Mouse (Mus musculus) kidney, postnatal 10 days (tissue): ENCODE measurements around the gene Xrcc5.

Experiments
- DNase-seq: peaks from one replicate; pipeline ENCODE4 v3.0.0; 2021; ENCODE audit warnings: mixed read lengths

Xrcc5 gene

DNA sequence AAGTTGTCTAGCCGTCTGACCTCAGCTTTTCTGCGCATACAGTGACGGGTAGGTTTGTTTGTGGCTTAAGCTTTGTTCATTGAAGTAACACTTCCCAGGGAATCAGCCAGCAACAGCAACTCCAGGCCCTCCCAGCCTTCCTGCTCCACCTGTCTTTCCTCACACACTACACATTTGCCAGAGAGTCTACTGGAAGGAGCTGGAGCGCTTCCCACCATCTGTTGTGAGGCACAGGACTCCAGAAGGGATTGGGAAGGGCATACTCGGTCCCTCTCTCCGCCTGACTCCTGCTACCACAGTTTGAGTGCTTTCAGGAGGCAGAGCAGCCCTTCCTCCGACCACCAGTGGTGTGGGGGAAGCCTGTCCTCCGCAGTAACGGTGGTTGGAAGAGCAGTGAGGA is 93.4 kb downstream of the Xrcc5 start:
- DNase-seq, result no peak

DNA sequence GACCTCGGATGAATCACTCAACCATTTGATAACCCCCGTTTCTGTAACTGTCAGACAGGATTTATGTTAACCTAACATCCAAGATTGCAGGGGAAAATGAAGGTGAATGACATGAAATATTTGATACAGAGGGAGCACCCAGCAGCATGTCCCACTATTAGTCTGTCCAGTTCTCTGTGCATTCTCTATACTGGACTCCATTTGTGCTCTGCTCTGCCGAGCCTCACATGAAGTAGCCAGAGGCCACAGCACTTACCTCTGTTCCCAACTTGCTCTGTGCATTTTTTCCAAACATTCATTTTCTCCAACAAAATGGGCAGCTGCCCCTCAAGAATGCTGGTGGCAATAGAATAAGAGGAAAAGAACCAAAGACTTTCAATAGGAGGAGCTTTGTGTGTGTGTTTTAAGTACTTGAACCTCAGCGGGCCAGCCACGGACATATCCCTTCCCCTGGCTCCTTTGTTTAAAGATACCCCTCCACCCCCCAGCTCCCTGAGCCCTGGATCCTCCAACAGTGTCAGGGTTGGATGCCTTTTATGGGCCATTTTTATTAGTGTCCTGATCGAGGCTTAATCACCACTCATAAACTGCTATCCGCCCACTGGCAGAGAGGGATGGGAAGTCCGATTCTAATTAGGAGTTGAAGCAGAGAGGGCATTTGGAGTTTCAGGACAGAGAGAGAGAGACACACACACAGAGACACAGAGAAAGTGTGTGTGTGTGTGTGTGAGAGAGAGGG is 94.3 kb downstream of the Xrcc5 start:
- DNase-seq, result no peak

DNA sequence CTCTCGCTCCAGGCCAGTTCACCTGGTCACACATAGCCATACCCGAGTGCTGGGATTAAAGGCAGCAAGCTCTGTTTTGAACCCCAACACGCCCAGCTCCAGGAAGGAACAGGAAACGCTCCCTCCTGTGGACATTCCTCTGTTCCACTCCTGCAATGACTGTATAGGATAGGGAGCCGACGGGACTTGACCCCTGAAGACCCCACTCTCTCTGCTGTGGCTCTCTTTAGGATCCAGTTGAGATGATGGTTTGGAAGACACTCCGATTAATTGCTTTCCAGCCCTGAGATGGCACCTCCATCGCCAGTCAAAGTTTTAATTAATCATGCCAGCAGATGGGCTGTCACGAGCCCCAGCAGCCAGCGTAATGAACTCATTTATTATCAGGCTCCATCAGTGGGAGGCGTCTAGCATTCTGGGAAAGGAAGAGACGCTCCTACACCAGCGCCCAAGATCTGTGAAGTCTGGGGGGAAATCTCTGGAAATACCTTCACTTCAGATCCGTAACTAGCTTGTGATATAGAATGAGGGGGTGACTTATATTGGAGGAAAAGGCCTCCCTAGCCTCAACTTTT is 99.4 kb downstream of the Xrcc5 start:
- DNase-seq, result no peak

DNA sequence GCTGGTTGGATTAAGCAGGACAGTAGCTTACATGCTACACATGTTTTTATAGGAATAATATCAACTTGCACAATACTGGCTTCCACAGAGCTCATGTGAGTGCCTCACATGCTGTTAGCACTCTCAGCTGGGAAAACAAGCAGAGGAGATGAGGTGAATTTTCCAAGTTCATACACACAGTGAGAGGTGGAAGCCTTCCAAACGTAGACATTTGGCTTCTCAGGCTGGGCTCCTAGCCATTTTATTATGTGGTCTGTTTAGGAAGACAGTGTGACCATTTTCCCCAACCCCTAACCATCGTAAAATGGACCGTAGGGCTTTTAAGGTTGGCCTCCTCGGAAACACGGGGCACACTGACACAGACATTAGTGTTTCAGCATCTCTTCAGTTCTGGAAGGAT is 102.7 kb downstream of the Xrcc5 start:
- no peak for DNase-seq

DNA sequence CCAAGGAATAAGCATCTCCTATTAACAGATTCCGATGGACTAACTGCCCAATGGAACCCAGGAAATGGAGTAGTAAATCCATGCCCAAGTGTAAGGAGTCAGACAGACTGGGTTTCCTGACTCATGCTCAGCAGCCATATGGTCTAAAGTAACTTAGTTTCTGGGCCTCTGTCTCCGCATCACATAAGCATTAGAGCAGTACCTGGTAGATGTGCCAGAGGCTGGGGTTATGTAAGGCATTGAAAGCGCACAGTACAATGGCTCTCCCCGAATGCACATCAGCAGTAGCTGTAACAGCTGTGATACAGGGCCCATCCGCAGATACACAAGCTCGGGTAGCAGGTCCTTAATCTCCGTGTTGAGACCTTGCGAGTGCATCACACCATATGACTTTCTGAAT is 103.9 kb downstream of the Xrcc5 start:
- no peak for DNase-seq

DNA sequence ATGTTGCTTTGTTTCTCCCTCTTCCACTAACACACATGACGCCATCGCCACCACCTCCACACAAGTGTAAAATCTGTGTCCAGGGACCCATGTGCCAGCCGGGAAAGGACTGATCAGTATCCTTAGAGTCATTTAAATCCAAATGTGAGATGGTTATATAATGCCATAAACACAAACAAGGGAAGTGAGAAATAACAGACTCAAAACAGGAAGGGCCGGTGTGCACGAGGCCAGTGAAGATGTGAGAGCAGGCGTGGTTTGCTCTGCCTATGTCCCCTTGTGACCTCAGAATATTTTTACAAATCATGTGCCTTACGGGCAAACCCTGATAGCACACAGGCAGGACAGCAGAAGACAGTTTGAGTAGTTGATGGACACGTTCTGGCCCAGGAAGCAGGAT is 106.0 kb downstream of the Xrcc5 start:
- no peak for DNase-seq

DNA sequence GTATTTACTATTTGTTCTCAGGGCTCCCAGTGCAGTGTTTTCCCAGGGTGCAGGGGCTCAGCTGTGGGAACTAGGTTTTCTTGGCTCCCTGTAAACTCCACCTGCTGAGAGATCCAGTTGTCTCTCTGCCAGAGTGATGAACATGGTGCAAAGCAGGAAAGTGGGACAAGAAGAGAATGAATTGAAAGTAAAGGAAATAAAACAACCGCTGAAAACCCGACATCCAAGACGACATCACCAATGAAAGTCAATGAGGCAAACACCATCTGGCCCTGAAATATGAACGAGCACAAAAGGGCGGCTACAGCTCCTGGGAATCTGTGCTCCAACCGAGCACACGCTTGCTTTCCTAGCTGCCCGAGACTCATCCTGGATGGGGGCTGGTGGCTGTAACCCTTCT is 106.9 kb downstream of the Xrcc5 start:
- DNase-seq, result no peak

DNA sequence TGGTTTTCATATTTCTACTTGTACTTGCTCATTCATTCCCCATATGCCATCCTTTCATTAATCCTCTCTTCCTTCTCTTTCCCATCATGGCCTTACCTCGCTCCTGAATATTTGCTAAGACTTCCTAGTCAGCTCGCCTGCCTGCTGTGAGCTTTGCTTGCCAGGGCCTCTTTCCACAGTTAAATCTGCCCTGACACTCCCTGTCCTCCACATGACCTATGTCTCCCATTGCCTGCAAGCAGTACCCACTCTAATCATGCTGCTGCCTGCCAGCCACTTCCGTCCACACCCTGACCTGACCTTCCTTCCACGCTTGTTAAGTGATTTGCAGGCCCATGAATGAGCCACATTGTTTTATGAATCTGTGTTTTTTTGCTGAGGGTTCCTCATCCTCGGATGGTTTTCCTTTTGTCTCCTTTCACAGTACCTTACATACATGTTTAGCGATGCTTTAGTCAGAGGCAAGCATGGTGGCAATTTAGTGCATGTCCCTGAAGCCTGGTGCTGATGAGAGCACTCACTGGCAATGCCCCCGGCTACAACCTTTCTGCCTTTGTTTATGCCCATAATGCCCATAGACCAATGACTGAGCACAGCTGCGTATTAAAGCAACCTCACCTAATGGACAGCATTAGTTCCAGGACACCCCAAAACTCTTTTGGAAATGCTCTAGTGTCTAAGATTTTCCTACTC is 107.5 kb downstream of the Xrcc5 start:
- DNase-seq, result no peak

DNA sequence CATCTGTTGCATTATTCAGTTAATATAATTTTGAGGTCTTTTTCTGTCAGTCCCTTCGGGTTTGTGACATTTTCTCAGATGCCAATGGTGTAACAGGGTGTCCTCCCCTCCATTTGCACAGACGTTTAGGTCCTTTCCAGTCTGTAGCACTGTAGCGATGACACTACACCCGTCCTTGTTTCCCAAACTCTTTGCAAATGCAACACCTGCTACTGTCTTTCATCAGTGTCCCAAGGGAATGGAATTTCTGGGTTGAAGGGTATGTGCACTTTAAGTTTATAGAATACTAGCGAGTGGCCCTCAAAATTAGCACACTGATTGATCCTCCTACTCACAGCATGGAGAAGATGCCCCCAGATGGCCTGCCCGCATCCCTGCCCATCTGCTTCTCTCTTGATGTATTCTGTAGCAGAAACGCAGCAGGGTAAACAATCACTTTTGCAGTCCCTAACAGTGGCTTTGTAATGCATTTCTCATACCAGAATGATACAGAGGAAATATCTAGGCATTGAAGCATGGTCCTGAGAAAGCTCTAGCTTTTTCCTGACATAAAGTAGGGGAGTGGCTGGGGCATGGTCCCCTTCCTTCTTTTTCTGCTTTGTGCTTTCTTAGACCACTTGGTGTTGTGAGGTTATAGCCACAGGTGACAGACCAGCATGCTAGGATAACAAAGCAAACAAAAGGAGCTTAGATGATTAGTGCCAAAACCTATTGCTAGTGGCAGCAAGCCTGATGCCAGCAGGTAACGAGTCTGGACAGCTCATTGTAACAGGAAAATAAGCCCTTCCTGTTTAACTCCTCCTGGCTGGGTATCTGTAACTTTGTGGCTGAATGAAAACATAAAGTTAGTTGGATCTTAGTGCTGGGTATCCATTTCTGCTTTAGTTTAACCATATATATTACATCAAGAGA is 111.8 kb downstream of the Xrcc5 start:
- DNase-seq, result no peak

DNA sequence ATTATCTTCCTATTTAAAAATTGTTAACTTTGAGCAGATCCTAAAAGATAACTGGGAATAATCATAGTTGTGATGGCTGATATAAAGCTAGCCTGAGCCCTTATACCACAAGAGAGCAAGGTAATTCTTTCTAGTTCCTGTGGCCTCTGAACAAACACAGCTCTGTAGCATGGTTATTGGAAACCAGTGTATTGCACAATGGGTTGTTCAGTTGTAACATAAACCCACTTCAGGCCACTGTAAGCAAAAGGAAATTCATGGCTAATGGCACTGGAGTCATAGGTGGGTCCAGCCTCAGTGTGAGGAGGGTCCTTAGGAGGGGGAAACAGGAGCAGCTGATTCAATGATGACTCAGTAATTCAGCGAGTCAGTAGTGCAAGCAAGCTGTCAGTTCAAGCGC is 113.0 kb downstream of the Xrcc5 start:
- DNase-seq, result no peak

DNA sequence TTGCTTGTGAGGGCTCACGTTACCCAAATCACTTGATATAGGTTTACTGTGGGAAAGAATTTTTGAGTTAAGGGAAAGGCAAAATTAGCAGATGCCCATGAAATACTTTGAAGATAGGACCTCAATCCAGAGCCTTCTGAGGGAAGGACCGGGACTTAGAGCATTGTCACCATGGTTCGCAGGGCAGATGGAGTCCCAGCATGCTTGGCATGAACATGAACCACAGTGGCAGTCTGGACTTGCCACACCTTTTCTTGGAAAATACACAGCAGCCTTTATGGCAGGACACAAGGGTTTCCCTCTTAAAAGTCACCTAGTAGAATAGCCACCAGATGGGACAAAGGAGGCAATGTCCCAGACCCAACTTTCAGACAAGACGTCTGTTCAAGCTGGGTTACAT is 114.9 kb downstream of the Xrcc5 start:
- no peak for DNase-seq

DNA sequence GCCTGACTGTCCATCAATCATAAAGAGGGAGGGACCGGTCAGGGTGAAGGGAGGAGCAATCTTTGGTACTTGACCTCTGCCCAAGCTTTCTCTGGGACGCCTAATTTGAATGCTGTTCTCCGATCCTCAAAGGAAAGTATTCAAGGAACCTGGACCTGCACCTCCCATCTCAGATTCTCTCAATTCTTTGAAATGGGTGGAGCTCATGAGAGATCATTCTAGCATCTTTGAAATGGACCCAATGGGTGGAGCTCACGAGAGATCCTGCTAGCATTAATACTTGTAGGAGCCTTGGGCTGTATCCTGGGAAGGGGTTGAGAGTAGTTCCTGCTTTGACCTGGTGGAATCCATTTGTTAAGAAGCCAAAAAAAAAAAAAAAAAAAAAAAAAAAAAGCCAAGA is 119.2 kb downstream of the Xrcc5 start:
- DNase-seq, result no peak

DNA sequence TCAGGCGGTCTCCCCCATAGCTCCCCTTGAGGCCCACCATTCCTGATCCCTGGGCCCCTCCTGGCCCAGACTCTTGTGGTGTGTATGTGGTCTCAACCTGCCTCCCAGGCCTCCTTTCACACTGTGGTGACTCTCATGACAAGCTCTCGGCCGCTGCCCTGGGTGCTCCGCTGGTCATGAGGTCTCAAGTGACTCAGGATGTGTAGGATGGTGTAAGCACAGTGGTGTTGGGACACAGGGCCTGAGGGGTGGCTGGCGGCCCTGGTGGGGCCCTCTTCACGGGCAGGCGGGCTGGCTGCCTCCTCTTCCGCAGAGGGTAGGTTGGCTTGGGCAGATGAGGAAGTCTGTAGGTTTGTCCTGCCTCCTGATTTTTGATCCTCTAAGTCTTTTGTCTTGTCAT is 121.3 kb downstream of the Xrcc5 start:
- no peak for DNase-seq

DNA sequence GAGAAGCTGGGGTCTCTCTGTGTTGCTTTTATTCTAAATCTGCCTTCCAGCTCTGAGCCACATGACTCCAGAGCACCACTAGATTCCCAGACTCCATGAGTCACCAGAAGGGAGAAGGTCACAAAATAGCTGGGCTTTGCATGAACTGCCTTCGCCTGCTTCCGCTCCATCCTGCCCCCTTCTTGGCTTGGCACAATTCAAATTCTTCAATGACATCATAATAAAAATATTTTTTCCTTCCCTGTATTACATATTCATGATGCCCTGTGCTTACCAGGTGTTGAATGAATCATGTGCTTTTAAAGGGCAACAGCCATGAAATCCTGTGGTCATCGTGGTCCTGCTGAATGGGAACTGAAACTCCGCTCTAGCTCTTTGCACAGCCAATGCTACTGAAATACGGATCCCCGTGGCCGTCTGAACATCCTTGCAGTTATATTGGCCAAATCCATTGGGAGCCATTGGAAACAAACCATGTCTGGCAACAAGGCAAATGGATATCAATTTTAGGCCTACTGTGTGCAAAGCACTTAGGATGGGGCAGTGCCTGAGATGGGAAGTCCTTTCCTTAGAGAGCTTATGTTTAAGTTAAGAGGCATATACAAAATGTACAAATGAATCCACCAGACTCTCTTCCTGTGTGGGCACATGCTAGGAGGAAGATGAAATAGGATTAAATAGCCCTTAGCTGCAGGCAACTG is 122.0 kb downstream of the Xrcc5 start:
- DNase-seq, result no peak

DNA sequence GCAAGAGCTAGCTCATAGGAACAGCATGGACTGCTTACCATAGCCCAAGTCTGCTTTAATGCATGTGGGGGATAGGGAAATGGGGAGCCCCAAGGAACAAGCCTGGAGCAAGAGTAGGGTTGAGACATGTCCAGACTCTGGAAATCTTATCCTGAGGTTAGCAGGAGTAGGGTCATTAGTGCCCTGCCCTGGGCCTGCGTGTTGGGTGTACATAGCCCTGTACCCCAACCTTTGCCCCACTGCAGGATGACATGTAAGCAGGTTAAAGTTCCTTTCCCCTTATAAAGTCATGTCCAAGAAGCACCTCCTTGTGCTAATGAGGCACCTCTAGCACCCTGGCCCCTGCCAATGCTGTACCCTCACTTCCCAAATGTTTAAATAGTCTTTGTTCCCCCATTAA is 125.4 kb downstream of the Xrcc5 start:
- DNase-seq, result no peak

DNA sequence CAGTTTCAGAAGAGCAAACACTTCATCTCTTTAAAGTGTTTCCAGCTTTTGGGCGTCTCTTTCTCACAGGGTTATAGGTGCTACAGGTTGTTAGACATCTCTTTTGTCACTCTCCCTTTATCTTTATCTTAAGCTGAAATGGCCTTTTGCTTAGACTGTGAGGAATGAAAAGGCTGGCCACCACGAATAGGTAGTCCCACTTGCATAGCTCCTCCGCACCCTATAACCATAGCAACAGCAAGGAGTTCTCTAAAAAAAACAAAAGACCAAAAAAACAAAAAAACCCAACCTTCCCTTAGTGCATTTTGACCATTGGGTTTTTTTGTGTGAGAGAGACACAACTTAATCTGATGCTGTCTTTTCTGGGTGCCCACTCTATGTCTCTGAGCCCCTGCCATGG is 127.3 kb downstream of the Xrcc5 start:
- DNase-seq, result no peak

DNA sequence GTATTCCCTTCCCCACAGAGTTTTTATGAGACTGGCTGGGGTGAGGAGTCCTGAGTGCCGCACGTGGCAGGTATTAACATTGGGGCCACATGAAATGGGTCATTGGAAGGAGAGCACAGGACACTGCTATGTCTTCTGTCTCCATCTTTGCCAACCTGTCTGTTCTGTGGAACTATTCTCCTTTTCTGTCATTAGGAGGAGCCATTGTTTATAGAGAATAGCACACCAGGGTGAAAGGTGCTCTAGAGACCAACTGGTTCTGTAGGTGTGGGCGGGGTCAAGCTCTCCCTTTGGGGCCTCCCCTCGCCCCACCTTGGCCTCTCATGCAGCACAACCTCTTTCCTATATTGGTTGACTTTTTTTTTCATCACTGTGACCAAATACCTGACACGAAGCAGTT is 129.7 kb downstream of the Xrcc5 start:
- DNase-seq, result no peak

DNA sequence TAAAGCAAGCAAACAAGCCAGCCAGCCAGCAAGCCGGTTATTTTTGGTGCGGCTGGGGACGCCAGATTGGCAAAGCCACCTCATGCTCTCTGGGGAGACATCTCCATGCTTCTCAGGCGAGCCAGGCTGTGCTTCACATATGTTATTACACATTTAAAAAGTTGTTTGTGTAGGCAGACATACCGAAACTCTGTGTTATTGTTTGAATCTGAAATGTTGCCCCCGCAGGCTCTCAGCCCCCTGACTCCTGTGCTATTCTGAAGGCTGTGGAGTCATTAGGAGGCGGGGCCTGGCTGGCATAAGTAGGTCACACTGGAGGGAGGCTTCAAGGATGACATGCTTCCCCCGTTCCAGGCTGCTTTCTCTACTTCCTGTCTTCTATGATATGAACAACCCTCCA is 131.9 kb downstream of the Xrcc5 start:
- DNase-seq, result no peak

DNA sequence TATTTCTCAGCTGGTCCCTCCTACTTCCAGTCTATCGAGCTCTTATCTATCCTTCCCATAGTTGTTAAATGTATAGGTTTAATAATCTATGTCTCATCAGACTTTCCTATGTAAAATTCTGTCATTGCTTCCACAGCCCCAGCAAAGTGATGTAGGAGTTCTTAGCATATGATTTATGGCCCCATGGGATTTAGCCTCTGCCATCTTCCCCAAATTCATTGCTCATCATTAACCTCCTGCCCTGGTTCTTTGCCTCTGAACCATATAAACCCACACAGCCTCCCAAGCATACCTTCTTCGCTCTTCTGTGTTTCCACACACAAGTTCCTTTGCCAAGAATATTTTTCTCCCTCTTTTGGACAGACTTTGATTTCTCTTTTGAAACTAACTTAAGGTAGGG is 135.5 kb downstream of the Xrcc5 start:
- DNase-seq, result no peak
